Mouse (Mus musculus) bone marrow macrophage, adult 2 months (primary cell): ENCODE measurements around the gene Smco2.

ENCODE experiments used
- CTCF ChIP-seq: IDR thresholded peaks from 2 replicates; pipeline ENCODE4 v1.5.1; 2012; ENCODE audit warnings: low read depth, mild to moderate bottlenecking, low read length, moderate library complexity
- POLR2A ChIP-seq: IDR thresholded peaks from 2 replicates; pipeline ENCODE4 v1.6.1; 2012; ENCODE audit warnings: mild to moderate bottlenecking, low read depth, low read length, borderline replicate concordance

GRCm38 (mm10) chr6:146912835-146913488, 63.1 kb downstream of the Smco2 start:
- TF ChIP-seq CTCF: no peak
- TF ChIP-seq POLR2A: no peak
